Mouse (Mus musculus) kidney, embryonic 14.5 days (tissue): Measurements from ENCODE around the gene Pus7. TPM values are rescaled to one million over a fixed set of nuclear protein-coding genes. Genes with fewer than 3 reads are reported as not detected.
"Not testable (repeated sequence)": the region's sequence is repeated elsewhere in the genome, so short reads cannot be mapped to it uniquely, and the experiment has no call there.

ENCODE experiments used
- ATAC-seq: fragments of 200-750 bp; cut with Nextera tagmentation; 2 replicates; pipeline ENCODE4 v1.8.0; 2017; ENCODE audit warnings: moderate number of reproducible peaks, mild to moderate bottlenecking, moderate TSS enrichment, moderate library complexity; ENCODE audit not compliant: low FRiP score, low TSS enrichment
- H3K27ac ChIP-seq: fragments of 300-500 bp; sonication (generic); 2 replicates; pipeline ENCODE4 v1.5.1; 2014; ENCODE audit warnings: low read depth, mild to moderate bottlenecking, low read length, moderate library complexity, mixed read lengths
- H3K27me3 ChIP-seq: fragments of 300-500 bp; sonication (generic); 2 replicates; pipeline ENCODE4 v1.6.1; 2014; ENCODE audit warnings: mild to moderate bottlenecking, low read length; ENCODE audit not compliant: control insufficient read depth, insufficient read depth
- H3K36me3 ChIP-seq: fragments of 300-500 bp; sonication (generic); 2 replicates; pipeline ENCODE4 v1.6.1; 2014; ENCODE audit warnings: low read length, mixed read lengths; ENCODE audit not compliant: control insufficient read depth, insufficient read depth
- H3K4me1 ChIP-seq: fragments of 300-500 bp; sonication (generic); 2 replicates; pipeline ENCODE4 v1.6.1; 2014; ENCODE audit warnings: low read length, mixed read lengths; ENCODE audit not compliant: control insufficient read depth, insufficient read depth
- H3K4me2 ChIP-seq: fragments of 300-500 bp; sonication (generic); replicated peaks from 2 replicates; pipeline ENCODE4 v1.6.1; 2014; ENCODE audit warnings: low read depth, mild to moderate bottlenecking, low read length
- H3K4me3 ChIP-seq: fragments of 300-500 bp; sonication (generic); 2 replicates; pipeline ENCODE4 v1.5.1; 2014; ENCODE audit warnings: mild to moderate bottlenecking, low read length
- H3K9ac ChIP-seq: fragments of 300-500 bp; sonication (generic); 2 replicates; pipeline ENCODE4 v1.6.1; 2014; ENCODE audit warnings: low read depth, mild to moderate bottlenecking, low read length, moderate library complexity
- H3K9me3 ChIP-seq: fragments of 300-500 bp; sonication (generic); 2 replicates; pipeline ENCODE4 v1.6.1; 2016; ENCODE audit warnings: low read length; ENCODE audit not compliant: control insufficient read depth
- WGBS: fragments of 180-500 bp; shearing (Covaris S2); extraction: QIAGEN DNeasy Blood & Tissue Kit; methylation state at CpG from one replicate; pipeline ENCODE4 v1.1.7; 2014; 5-methylcytosine and 5-hydroxymethylcytosine counted together
- polyA plus RNA-seq: library from polyadenylated mRNA; unstranded; fragments of >200 nt; fragmentation: Nextera tagmentation; extraction: Ambion mirVana; gene quantifications from 2 replicates; pipeline ENCODE4 v1.2.1, GENCODE M21; 2014

Gene Pus7
- polyA plus RNA-seq, 1 experiment from 2014 or later = 41.4 TPM

DNA sequence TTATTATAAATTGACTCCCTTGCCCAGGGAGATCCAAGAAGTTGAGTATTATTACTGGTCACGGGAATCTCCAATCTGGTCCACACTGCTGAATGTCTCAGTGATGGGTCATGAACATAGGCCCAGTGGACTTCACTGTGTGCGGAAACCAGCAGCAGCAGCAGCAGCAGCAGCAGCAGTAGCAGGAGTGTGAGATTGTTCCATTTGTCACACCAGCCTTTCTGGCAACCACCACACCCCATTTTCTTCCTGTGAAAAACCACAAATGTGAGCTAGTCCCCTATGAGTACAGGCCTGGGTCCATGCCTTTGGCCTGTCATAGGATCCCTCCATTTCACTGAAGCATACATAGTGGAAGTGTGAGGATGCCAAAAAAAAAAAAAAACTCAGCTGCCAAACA lies 61.6 kb downstream of the Pus7 start:
- Histone ChIP-seq H3K4me1 (no peaks in the 10 kb centered on the region), H3K9ac (no peak overlapping the region), H3K4me2 (no peak overlapping the region), H3K36me3 (no peaks in the 10 kb centered on the region), H3K27me3 (no peaks in the 10 kb centered on the region), H3K27ac (no peak overlapping the region), H3K9me3 (no peaks in the 10 kb centered on the region; the same call in 1 of the 2 replicates), H3K4me3 (no peak overlapping the region)
- ATAC-seq = no peak
- WGBS = 97% methylated on average over 2 of the region's 2 CpGs

GRCm38 (mm10) chr5:23718881-23719328 lies 64.6 kb downstream of the Pus7 start:
- no peaks in the 10 kb centered on the region for H3K4me1 ChIP-seq
- no peak overlapping the region for H3K9ac ChIP-seq
- H3K9me3 ChIP-seq = no peaks in the 10 kb centered on the region
- H3K4me2 ChIP-seq = no peak overlapping the region
- no peaks in the 10 kb centered on the region for H3K36me3 ChIP-seq
- H3K27ac ChIP-seq = no peak overlapping the region
- 82% methylated on average over 4 of the region's 4 CpGs for WGBS
- no peaks in the 10 kb centered on the region for H3K27me3 ChIP-seq
- no peak for ATAC-seq
- no peak overlapping the region for H3K4me3 ChIP-seq

GRCm38 (mm10) chr5:23718182-23718534 lies 65.4 kb downstream of the Pus7 start:
- H3K27ac ChIP-seq = no peak overlapping the region
- H3K9me3 ChIP-seq = no peaks in the 10 kb centered on the region
- no peak for ATAC-seq
- no peak overlapping the region for H3K4me2 ChIP-seq
- no peaks in the 10 kb centered on the region for H3K27me3 ChIP-seq
- H3K36me3 ChIP-seq = no peaks in the 10 kb centered on the region
- no peak overlapping the region for H3K4me3 ChIP-seq
- 69% methylated on average over 1 of the region's 1 CpGs for WGBS
- H3K9ac ChIP-seq = no peak overlapping the region
- H3K4me1 ChIP-seq = no peaks in the 10 kb centered on the region

DNA sequence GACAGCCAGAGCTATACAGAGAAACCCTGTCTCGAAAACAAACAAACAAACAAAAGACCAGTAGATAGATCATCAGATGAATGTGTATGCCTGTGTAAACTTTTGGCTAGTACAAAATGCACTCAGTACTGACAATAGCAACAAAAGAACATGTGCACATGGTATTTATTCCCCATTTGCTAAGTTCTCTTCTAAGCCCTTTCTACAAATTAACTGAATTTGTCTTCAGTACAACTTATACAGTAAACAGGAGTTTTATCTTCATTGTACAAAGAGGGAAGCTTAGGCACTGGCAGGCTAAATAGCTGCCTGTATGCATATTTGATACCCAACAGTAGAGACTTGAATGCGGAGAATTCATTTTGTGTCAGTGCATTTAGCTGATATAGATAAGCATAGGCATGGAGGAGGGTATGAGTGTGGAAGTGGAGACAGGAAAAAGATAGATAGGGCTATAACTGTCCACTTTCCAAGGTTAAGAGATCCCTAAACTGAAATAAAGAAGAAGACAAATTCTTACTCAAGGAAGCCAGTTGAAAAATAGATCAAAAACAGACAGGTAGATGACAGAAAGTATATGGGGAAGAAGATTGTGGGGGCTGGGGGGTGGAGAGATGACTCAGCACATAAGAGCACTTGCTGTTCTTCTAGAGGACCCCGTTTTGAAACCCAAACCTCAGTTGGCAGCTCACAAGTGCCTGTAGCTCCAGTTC lies 65.9 kb downstream of the Pus7 start:
- no peaks in the 10 kb centered on the region for H3K36me3 ChIP-seq
- ATAC-seq = no peak
- H3K27me3 ChIP-seq = no peaks in the 10 kb centered on the region
- no peak overlapping the region for H3K4me2 ChIP-seq
- 80% methylated on average over 3 of the region's 3 CpGs for WGBS
- no peaks in the 10 kb centered on the region for H3K9me3 ChIP-seq
- no peaks in the 10 kb centered on the region for H3K4me1 ChIP-seq
- H3K9ac ChIP-seq = no peak overlapping the region
- no peak overlapping the region for H3K4me3 ChIP-seq
- no peak overlapping the region for H3K27ac ChIP-seq

- Histone ChIP-seq H3K4me3 (no peak overlapping the region), H3K4me1 (no peaks in the 10 kb centered on the region), H3K36me3 (peaks cover 23% of the 10 kb centered on the region), H3K27me3 (no peaks in the 10 kb centered on the region), H3K4me2 (no peak overlapping the region), H3K9me3 (peaks cover 21% of the 10 kb centered on the region), H3K27ac (no peak overlapping the region), H3K9ac (no peak overlapping the region)
- WGBS = 92% methylated on average over 8 of the region's 8 CpGs
- ATAC-seq = no peak
Measured at GRCm38 (mm10) chr5:23713401-23714335, 69.8 kb downstream of the Pus7 start.

- H3K36me3 ChIP-seq = peaks cover 29% of the 10 kb centered on the region
- ATAC-seq = peak; percentile 100
- H3K9ac ChIP-seq = peak overlapping the region; percentile 81
- peak overlapping the region; percentile 76 for H3K4me3 ChIP-seq
- no peaks in the 10 kb centered on the region for H3K27me3 ChIP-seq
- peak overlapping the region; percentile 63 for H3K4me2 ChIP-seq
- WGBS = 6% methylated on average over 59 of the region's 60 CpGs
- H3K9me3 ChIP-seq = peaks cover 31% of the 10 kb centered on the region
- H3K27ac ChIP-seq = peak overlapping the region; percentile 42; the same call in 1 of the 2 replicates
- no peaks in the 10 kb centered on the region for H3K4me1 ChIP-seq
Measured at GRCm38 (mm10) chr5:23712130-23713001, 71.1 kb downstream of the Pus7 start.

DNA sequence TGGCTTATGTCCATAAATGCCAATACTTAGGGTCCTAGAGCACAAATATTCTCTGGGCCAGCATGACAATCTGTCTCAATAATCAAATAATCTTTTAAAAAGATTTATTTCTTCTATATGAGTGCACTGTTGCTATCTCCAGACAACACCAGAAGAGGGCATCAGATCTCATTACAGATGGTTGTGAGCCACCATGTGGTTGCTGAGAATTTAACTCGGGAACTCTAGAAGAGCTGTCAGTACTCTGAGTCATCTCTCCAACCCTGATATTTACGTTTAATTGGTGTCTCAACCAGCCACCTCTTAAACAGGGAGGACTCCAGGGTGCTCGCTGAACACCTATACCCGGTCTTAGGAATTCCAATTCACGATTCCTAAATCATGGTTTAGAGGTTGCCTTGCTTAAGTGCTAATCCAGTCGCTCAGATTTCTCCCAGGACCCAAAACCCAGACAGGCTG lies 71.8 kb downstream of the Pus7 start:
- Histone ChIP-seq H3K4me3 (peak overlapping the region; percentile 76), H3K4me2 (peak overlapping the region; percentile 63), H3K9me3 (peaks cover 37% of the 10 kb centered on the region), H3K36me3 (peaks cover 35% of the 10 kb centered on the region), H3K9ac (peak overlapping the region; percentile 81)
- H3K27me3 ChIP-seq, ATAC-seq, H3K27ac ChIP-seq, H3K4me1 ChIP-seq: not testable (repeated sequence)
- WGBS = 72% methylated on average over 6 of the region's 6 CpGs

GRCm38 (mm10) chr5:23711244-23711643 lies 72.3 kb downstream of the Pus7 start:
- H3K36me3 ChIP-seq = peaks cover 39% of the 10 kb centered on the region
- H3K4me2 ChIP-seq = no peak overlapping the region
- no peak overlapping the region for H3K9ac ChIP-seq
- H3K4me1 ChIP-seq = no peaks in the 10 kb centered on the region
- no peak for ATAC-seq
- no peak overlapping the region for H3K4me3 ChIP-seq
- peaks cover 40% of the 10 kb centered on the region for H3K9me3 ChIP-seq
- H3K27ac ChIP-seq = no peak overlapping the region
- H3K27me3 ChIP-seq = no peaks in the 10 kb centered on the region
- WGBS = 98% methylated on average over 4 of the region's 4 CpGs
